Comparison of ENCODE assay signal across 50 mouse cellular contexts in genomic region chr19:6178775-6179174, GRCm38 (mm10). TPM values are rescaled to one million over a fixed set of nuclear protein-coding genes. Genes with fewer than 3 reads are reported as not detected.
"Had no signal": no experiment of that assay in that cellular context is flagged by ENCODE, and none has a peak within 500 bp of the region (broad histone marks: within the 10 kb centered on the region; RNA-seq: fewer than 3 reads in every experiment).

No protein-coding gene starts in this region.

- H3K4me1 ChIP-seq: heart, embryonic 12.5 days; heart, embryonic 13.5 days; heart, embryonic 15.5 days; hindbrain, embryonic 15.5 days; kidney, embryonic 15.5 days had no signal

- H3K9me3 ChIP-seq: heart, embryonic 12.5 days; heart, embryonic 13.5 days; heart, embryonic 15.5 days; hindbrain, embryonic 12.5 days; hindbrain, embryonic 13.5 days; hindbrain, embryonic 15.5 days; intestine, embryonic 15.5 days; kidney, embryonic 15.5 days had no signal

- H3K4me3 ChIP-seq: heart, embryonic 12.5 days; heart, embryonic 13.5 days; heart, embryonic 15.5 days; hindbrain, embryonic 10.5 days; hindbrain, embryonic 12.5 days; hindbrain, embryonic 13.5 days; hindbrain, embryonic 15.5 days; intestine, embryonic 15.5 days; kidney, embryonic 15.5 days; layer of hippocampus, adult 2 months; left cerebral cortex, adult 2 months had no signal

- DNase-seq: heart, postnatal 10 days; heart, postnatal 14 days; heart, postnatal 36 days; heart, postnatal 4 days; kidney, adult 11 months; kidney, adult 18-20 months; kidney, adult 2 months; kidney, adult 8-10 months; kidney, adult 9 months; kidney, postnatal 10 days; kidney, postnatal 14 days; kidney, postnatal 25 days; kidney, postnatal 36 days; kidney, postnatal 4 days; layer of hippocampus, adult 9-11 months; layer of hippocampus, postnatal 36 days had no signal

- H3K9ac ChIP-seq: heart, embryonic 12.5 days; heart, embryonic 13.5 days; heart, embryonic 15.5 days; hindbrain, embryonic 12.5 days; hindbrain, embryonic 13.5 days; hindbrain, embryonic 14.5 days; hindbrain, embryonic 15.5 days; intestine, embryonic 15.5 days; kidney, embryonic 15.5 days had no signal

- H3K4me2 ChIP-seq: heart, embryonic 11.5 days; heart, embryonic 12.5 days; heart, embryonic 13.5 days; heart, embryonic 15.5 days; hindbrain, embryonic 12.5 days; hindbrain, embryonic 13.5 days; hindbrain, embryonic 14.5 days; hindbrain, embryonic 15.5 days; intestine, embryonic 15.5 days; kidney, embryonic 15.5 days had no signal

- H3K27me3 ChIP-seq: hindbrain, embryonic 12.5 days; hindbrain, embryonic 13.5 days; hindbrain, embryonic 15.5 days; intestine, embryonic 15.5 days; kidney, embryonic 15.5 days had no signal

- H3K27ac ChIP-seq: heart, embryonic 13.5 days; heart, embryonic 15.5 days; hindbrain, embryonic 10.5 days; hindbrain, embryonic 12.5 days; hindbrain, embryonic 13.5 days; hindbrain, embryonic 14.5 days; hindbrain, embryonic 15.5 days; hindbrain, postnatal 0 days; intestine, embryonic 15.5 days; kidney, embryonic 15.5 days; kidney, postnatal 0 days; layer of hippocampus, adult 2 months; left cerebral cortex, adult 2 months had no signal

- H3K36me3 ChIP-seq: heart, embryonic 12.5 days; heart, embryonic 13.5 days; heart, embryonic 15.5 days; hindbrain, embryonic 10.5 days; hindbrain, embryonic 12.5 days; hindbrain, embryonic 13.5 days; hindbrain, embryonic 15.5 days; intestine, embryonic 15.5 days; kidney, embryonic 15.5 days had no signal

RNA-seq across cellular contexts. Expression of gene Majin, which starts 5.4 kb away (rescaled TPM):
- total RNA-seq: heart, postnatal 10 days; heart, postnatal 14 days; heart, postnatal 25 days; heart, postnatal 36 days; heart, postnatal 4 days; hematopoietic stem cell, adult 5-6 weeks; hindbrain, postnatal 0 days; layer of hippocampus, adult 18-20 months; layer of hippocampus, adult 2 months; layer of hippocampus, adult 8-10 months; layer of hippocampus, postnatal 10 days; layer of hippocampus, postnatal 14 days; layer of hippocampus, postnatal 25 days; layer of hippocampus, postnatal 36 days; left cerebral cortex, adult 2 months had no signal
- polyA plus RNA-seq: heart, embryonic 11.5 days; heart, embryonic 12.5 days; heart, embryonic 13.5 days; heart, embryonic 14.5 days; heart, embryonic 15.5 days; heart, embryonic 16.5 days; heart, postnatal 0 days; hindbrain, embryonic 11.5 days; hindbrain, embryonic 12.5 days; hindbrain, embryonic 13.5 days; hindbrain, embryonic 14.5 days; hindbrain, embryonic 15.5 days; hindbrain, postnatal 0 days; intestine, embryonic 14.5 days; intestine, embryonic 15.5 days; intestine, embryonic 16.5 days; intestine, postnatal 0 days; kidney, embryonic 14.5 days; kidney, embryonic 15.5 days; kidney, embryonic 16.5 days; kidney, postnatal 0 days had no signal

RNA-seq across cellular contexts. Expression of gene Batf2, which starts 38.0 kb away (rescaled TPM):
- total RNA-seq: hindbrain, postnatal 0 days had no signal
- polyA plus RNA-seq: heart, embryonic 11.5 days; heart, embryonic 12.5 days; heart, embryonic 13.5 days; heart, embryonic 14.5 days; heart, embryonic 15.5 days; hindbrain, embryonic 13.5 days; hindbrain, embryonic 14.5 days; hindbrain, embryonic 15.5 days; hindbrain, embryonic 16.5 days; inflammation-experienced regulatory T-cells, adult 6 months had no signal

RNA-seq across cellular contexts. Expression of gene Gpha2, which starts 47.4 kb away (rescaled TPM):
- total RNA-seq: heart, postnatal 10 days; heart, postnatal 14 days; heart, postnatal 25 days; heart, postnatal 36 days; heart, postnatal 4 days; hindbrain, postnatal 0 days; layer of hippocampus, adult 18-20 months; layer of hippocampus, adult 2 months; layer of hippocampus, adult 8-10 months; layer of hippocampus, postnatal 10 days; layer of hippocampus, postnatal 14 days; layer of hippocampus, postnatal 25 days; layer of hippocampus, postnatal 36 days; left cerebral cortex, adult 18-20 months; left cerebral cortex, adult 2 months had no signal
- polyA plus RNA-seq: heart, embryonic 12.5 days; heart, embryonic 13.5 days; heart, embryonic 14.5 days; heart, embryonic 15.5 days; heart, postnatal 0 days; hindbrain, embryonic 10.5 days; hindbrain, embryonic 13.5 days; hindbrain, embryonic 14.5 days; hindbrain, embryonic 15.5 days; hindbrain, embryonic 16.5 days; inflammation-experienced regulatory T-cells, adult 6 months; kidney, embryonic 14.5 days had no signal
